Mouse (Mus musculus): ENCODE data around the gene Gm4131.

The Gm4131 gene

GRCm38 (mm10) chr14:62550121-62550520 is 16.6 kb downstream of the Gm4131 start:
- DNase-seq (ENCODE audit: extremely low spot score): no peak

DNA sequence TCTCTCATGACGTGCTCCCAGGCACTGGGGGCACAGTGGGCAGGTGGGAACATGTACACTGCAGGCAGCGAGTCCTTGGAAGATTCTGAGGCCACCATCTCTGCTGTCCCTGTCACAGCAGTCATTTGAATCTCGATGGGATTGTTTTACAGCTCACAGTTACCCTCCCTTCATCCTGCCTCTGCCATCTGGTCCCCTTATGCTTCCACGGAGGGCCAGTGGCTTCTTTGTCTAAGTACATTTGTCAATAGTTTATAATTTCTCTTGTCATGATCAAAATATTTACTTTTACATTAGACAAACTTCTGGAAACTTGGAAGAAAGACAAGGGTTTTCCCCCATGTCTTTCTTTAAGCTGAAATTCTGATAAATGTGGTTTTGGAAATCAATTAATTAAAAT is 20.0 kb downstream of the Gm4131 start:
- DNase-seq (ENCODE audit: extremely low spot score): no peak

- DNase-seq (ENCODE audit: extremely low spot score): no peak
Measured at GRCm38 (mm10) chr14:62546296-62546695, 20.4 kb downstream of the Gm4131 start.

DNA sequence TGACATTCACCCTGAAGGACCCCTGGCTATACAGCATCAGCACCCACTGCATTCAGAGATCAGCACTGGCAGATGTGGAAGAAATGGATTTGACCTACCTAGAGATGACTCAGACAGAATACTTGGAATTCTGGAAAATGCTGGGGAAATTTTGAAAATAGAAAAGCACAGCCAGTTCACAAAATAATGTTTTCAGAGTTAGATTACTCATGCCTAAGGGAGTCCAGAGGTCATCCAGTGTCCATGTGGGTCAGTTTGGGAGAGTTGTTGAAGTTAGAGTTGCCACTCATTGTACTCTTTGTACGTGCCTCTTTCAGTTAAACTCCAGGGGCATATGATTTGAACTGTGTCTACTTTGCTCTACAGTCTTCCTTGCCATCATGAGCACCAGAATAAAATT is 25.0 kb downstream of the Gm4131 start:
- no peak for DNase-seq (ENCODE audit: extremely low spot score)

DNA sequence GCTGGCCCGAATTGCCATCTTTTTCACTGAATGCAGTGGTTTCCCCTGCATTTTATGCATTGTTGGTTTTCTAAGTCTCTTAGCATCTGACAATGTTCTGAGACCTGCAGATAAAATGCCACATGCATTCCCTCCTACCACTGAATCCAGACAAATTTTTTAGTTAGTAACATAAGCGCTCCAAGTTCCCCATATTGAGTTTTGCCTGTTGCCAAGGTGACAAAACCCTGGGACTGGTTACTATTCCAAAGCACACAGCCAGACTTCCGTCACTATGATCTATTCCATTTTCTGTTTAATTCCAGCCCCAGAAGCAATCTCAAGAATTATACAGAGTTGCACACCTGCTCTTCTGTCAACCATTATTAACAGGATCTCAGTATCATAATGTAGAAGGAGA is 26.9 kb downstream of the Gm4131 start:
- no peak for DNase-seq (ENCODE audit: extremely low spot score)

GRCm38 (mm10) chr14:62536988-62537387 is 29.7 kb downstream of the Gm4131 start:
- DNase-seq (ENCODE audit: extremely low spot score): no peak

- no peak for DNase-seq (ENCODE audit: extremely low spot score)
Measured at GRCm38 (mm10) chr14:62536127-62536526, 30.6 kb downstream of the Gm4131 start.

- no peak for DNase-seq (ENCODE audit: extremely low spot score)
Measured at GRCm38 (mm10) chr14:62530951-62531350, 35.8 kb downstream of the Gm4131 start.

- no peak for DNase-seq (ENCODE audit: extremely low spot score)
Measured at GRCm38 (mm10) chr14:62512845-62513244, 53.9 kb downstream of the Gm4131 start.

DNA sequence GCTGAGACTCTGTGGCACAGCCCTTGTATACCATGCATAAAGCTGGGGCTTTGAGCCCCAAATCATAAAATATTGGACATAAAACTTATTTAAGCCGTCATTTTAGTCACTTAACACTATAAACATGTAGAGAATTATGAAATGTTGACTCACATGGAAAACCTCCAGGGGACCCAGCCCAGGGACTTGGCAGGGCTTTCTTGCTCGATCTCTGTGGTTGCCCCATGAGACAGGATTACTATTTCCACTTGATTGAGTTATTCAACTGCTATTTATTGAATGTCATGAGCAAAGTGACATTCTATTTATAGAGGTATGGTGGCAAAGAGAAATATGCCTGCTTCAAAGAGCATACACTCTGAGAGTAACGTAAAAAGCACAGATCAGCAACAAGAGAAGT is 57.4 kb downstream of the Gm4131 start:
- no peak for DNase-seq (ENCODE audit: extremely low spot score)

- no peak for DNase-seq (ENCODE audit: extremely low spot score)
Measured at GRCm38 (mm10) chr14:62506261-62506660, 60.5 kb downstream of the Gm4131 start.

GRCm38 (mm10) chr14:62497391-62497790 is 69.3 kb downstream of the Gm4131 start:
- no peak for DNase-seq (ENCODE audit: extremely low spot score)

- DNase-seq (ENCODE audit: extremely low spot score): no peak
Measured at GRCm38 (mm10) chr14:62496501-62496900, 70.2 kb downstream of the Gm4131 start.

DNA sequence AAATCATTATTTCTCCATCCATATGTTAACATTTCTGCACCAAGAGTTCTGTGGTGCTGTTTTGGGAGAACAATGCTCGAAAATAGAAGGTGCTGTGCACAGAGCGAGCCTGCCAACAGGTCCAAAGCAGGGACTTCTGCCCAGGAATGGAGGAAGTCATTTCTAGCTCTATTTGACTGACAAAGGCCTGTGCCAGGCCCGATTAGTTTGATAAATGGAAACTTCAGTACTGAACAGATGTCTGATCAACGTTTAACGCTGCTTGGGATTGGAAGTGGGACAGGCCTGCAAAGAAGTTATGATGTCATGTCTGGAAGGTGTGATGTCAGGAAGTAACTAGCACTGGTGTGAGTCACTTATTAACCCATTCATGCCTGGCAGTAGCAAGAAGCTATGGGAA is 73.3 kb downstream of the Gm4131 start:
- no peak for DNase-seq (ENCODE audit: extremely low spot score)

- DNase-seq (ENCODE audit: extremely low spot score): peak; percentile 74
Measured at GRCm38 (mm10) chr14:62492196-62492850, 74.4 kb downstream of the Gm4131 start.

GRCm38 (mm10) chr14:62488270-62488669 is 78.5 kb downstream of the Gm4131 start:
- no peak for DNase-seq (ENCODE audit: extremely low spot score)

- no peak for DNase-seq (ENCODE audit: extremely low spot score)
Measured at GRCm38 (mm10) chr14:62481381-62481780, 85.3 kb downstream of the Gm4131 start.

- no peak for DNase-seq (ENCODE audit: extremely low spot score)
Measured at GRCm38 (mm10) chr14:62479395-62479794, 87.3 kb downstream of the Gm4131 start.

- DNase-seq (ENCODE audit: extremely low spot score): no peak
Measured at GRCm38 (mm10) chr14:62474481-62474880, 92.2 kb downstream of the Gm4131 start.

DNA sequence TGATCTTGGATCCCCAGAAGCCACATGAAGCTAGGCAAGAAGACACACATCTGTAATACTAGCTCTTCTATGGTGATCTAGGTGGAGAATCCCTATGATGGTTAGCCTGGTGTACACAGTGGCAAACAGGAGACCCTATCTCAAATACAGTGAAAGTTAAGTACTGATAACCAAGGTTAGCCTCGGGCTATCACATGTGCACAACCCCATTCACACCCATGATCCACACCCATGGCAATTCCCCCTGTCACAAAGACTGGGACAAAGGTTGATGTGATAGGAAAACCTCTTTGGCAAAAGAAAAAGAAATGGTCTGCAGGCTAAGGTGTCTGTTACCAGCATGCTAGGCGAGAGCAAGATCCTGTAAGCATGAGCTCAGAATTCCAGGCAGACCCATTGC is 94.7 kb downstream of the Gm4131 start:
- no peak for DNase-seq (ENCODE audit: extremely low spot score)

- no peak for DNase-seq (ENCODE audit: extremely low spot score)
Measured at GRCm38 (mm10) chr14:62468753-62469125, 98.0 kb downstream of the Gm4131 start.

DNA sequence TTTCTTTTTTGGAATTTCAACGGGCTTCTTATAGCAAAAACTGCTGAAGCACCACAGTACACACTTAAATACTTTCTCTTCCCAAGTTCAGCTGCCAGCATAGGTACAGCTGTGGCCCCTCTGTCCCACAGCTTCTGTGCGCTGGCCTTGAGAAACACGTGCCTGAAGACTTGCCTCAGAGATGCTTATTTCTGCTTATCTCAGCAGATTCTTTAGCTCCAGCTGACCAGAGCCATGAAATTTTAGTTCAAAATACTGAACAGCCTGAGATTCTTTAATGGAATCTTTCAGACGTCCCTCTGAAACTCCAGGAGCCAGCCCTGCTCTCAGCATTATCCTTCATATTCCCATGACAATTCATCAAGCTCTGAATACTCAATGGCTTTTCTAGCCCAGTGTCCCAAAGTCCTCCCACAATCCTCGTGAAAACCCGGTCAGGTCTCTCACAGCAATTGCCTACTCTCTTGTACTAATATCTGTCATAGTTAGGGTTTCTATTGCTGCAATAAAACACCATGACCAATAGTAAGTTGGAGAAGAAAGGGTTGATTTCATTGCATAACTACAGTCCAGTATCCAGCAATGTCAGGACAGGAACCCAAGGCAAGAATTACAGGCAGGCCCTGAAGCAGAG is 98.5 kb downstream of the Gm4131 start:
- no peak for DNase-seq (ENCODE audit: extremely low spot score)

DNA sequence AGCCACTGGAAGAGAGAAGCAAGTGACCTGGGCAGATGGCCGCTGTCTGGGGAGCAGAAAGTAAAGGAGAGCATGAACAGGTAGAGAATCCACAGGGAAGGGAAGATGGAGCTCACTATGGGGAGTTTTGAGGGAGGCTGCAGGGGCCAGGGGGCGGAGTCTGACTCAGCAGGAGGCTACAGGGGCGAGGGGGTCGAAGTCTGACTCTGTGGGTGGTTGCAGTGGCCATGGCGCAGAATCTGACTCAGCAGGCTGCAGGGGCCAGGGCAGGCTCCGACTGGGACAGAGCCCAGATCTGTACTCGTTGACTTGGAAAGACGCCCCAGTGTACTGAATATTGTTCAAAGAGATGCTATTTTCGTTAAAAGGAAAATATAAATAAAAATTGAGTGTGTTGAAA is 101.8 kb downstream of the Gm4131 start:
- DNase-seq (ENCODE audit: extremely low spot score): peak; percentile 24

GRCm38 (mm10) chr14:62459541-62459940 is 107.2 kb downstream of the Gm4131 start:
- DNase-seq (ENCODE audit: extremely low spot score): no peak
